Mouse (Mus musculus): ENCODE measurements around the gene Csmd2. TPM values are rescaled to one million over a fixed set of nuclear protein-coding genes. Genes with fewer than 3 reads are reported as not detected.
A peak's percentile ranks its signal among the peaks of the same experiment; 100 is the strongest.
"Not testable (repeated sequence)": the region's sequence is repeated elsewhere in the genome, so short reads cannot be mapped to it uniquely, and the experiment has no call there.

Csmd2 gene
- total RNA-seq, 2 experiments from 2014 or later, result 0.15 to 0.22 TPM

- intact Hi-C loops (cut with DNase I), result no loop called here
- no peak for DNase-seq
These were observed 54.2 kb downstream of the Csmd2 start for GRCm38 (mm10) chr4:128041901-128042300.

GRCm38 (mm10) chr4:128042626-128043025 lies 55.0 kb downstream of the Csmd2 start:
- peak; percentile 23 to 45 for DNase-seq
- intact Hi-C loops (cut with DNase I), result no loop called here

GRCm38 (mm10) chr4:128048716-128049115 lies 61.1 kb downstream of the Csmd2 start:
- DNase-seq, result no peak
- intact Hi-C loops (cut with DNase I), result no loop called here

GRCm38 (mm10) chr4:128052701-128053100 lies 65.0 kb downstream of the Csmd2 start:
- intact Hi-C loops (cut with DNase I), result no loop called here
- no peak for DNase-seq

GRCm38 (mm10) chr4:128061274-128061673 lies 73.6 kb downstream of the Csmd2 start:
- DNase-seq; intact Hi-C loops (cut with DNase I): not testable (repeated sequence)

GRCm38 (mm10) chr4:128067189-128067588 lies 79.5 kb downstream of the Csmd2 start:
- intact Hi-C loops (cut with DNase I), result no loop called here
- DNase-seq, result no peak

GRCm38 (mm10) chr4:128084466-128084865 lies 96.8 kb downstream of the Csmd2 start:
- no peak for DNase-seq
- intact Hi-C loops (cut with DNase I), result no loop called here

GRCm38 (mm10) chr4:128085096-128085495 lies 97.4 kb downstream of the Csmd2 start:
- DNase-seq, result no peak
- intact Hi-C loops (cut with DNase I), result no loop called here

- peak; percentile 66 to 67 for DNase-seq
- intact Hi-C loops (cut with DNase I), result no loop called here
These were observed 99.5 kb downstream of the Csmd2 start for GRCm38 (mm10) chr4:128087147-128087606.

GRCm38 (mm10) chr4:128087704-128088103 lies 100.0 kb downstream of the Csmd2 start:
- DNase-seq, result no peak
- intact Hi-C loops (cut with DNase I), result no loop called here

GRCm38 (mm10) chr4:128088264-128088663 lies 100.6 kb downstream of the Csmd2 start:
- no peak for DNase-seq
- intact Hi-C loops (cut with DNase I), result no loop called here

GRCm38 (mm10) chr4:128091938-128092337 lies 104.3 kb downstream of the Csmd2 start:
- intact Hi-C loops (cut with DNase I), result no loop called here
- no peak for DNase-seq

- no peak for DNase-seq
- intact Hi-C loops (cut with DNase I), result no loop called here
These were observed 111.9 kb downstream of the Csmd2 start for GRCm38 (mm10) chr4:128099515-128099914.

- intact Hi-C loops (cut with DNase I), result no loop called here
- DNase-seq, result no peak
These were observed 112.9 kb downstream of the Csmd2 start for GRCm38 (mm10) chr4:128100541-128100940.

GRCm38 (mm10) chr4:128116331-128116730 lies 128.7 kb downstream of the Csmd2 start:
- peak; percentile 9 to 11 for DNase-seq
- intact Hi-C loops (cut with DNase I), result no loop called here

- intact Hi-C loops (cut with DNase I), result no loop called here
- DNase-seq, result no peak
These were observed 135.6 kb downstream of the Csmd2 start for GRCm38 (mm10) chr4:128123281-128123680.

GRCm38 (mm10) chr4:128124738-128125137 lies 137.1 kb downstream of the Csmd2 start:
- DNase-seq, result no peak
- intact Hi-C loops (cut with DNase I), result no loop called here

GRCm38 (mm10) chr4:128128546-128128945 lies 140.9 kb downstream of the Csmd2 start:
- intact Hi-C loops (cut with DNase I), result no loop called here
- no peak for DNase-seq

- intact Hi-C loops (cut with DNase I), result no loop called here
- DNase-seq, result no peak
These were observed 143.0 kb downstream of the Csmd2 start for GRCm38 (mm10) chr4:128130611-128131142.

- intact Hi-C loops (cut with DNase I), result no loop called here
- no peak for DNase-seq
These were observed 144.0 kb downstream of the Csmd2 start for GRCm38 (mm10) chr4:128131666-128132065.

GRCm38 (mm10) chr4:128132876-128133646 lies 145.4 kb downstream of the Csmd2 start:
- no peak for DNase-seq
- intact Hi-C loops (cut with DNase I), result no loop called here

- DNase-seq, result no peak
- intact Hi-C loops (cut with DNase I), result no loop called here
These were observed 146.8 kb downstream of the Csmd2 start for GRCm38 (mm10) chr4:128134348-128134994.

Measured in heart, postnatal 10 days (tissue).